Mouse (Mus musculus) mouse trophoblast stem cell (cell line): ENCODE measurements at regions not wholly inside any gene's neighbourhood (a gene's known extent, or its start where the extent isn't known, plus 50 kb on each side); places are given as distances from the start of the nearest gene placed in this dataset.

ENCODE experiments used
- in situ Hi-C, 2 experiments: fragments of 300-500 bp; cut with MseI, MboI; formaldehyde crosslinking; loops; 2 replicates in 1 of 2; 3 replicates in 1 of 2; pipeline ENCODE4 v1.15.1; 2025

DNA sequence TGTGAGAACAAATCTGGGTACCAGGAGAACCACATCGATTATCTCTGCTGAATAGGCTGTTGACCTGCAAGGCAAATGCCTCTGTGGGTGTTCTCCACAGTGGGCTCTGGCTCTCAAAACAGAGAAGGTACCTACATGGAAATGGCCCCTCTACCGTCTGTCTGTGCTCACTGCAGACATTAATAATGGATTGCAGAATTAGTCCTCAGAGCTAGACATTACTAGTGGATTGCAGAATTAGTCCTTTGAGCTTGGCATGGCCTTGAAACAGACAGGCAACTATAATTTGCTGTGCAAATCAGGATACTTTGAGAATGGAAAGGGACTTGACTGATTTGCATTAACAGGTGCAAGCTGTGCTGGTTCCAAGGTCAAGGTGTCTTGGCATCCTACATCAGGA, 77.3 kb upstream of the Gm26897 start:
- in situ Hi-C loops: no loop called here

DNA sequence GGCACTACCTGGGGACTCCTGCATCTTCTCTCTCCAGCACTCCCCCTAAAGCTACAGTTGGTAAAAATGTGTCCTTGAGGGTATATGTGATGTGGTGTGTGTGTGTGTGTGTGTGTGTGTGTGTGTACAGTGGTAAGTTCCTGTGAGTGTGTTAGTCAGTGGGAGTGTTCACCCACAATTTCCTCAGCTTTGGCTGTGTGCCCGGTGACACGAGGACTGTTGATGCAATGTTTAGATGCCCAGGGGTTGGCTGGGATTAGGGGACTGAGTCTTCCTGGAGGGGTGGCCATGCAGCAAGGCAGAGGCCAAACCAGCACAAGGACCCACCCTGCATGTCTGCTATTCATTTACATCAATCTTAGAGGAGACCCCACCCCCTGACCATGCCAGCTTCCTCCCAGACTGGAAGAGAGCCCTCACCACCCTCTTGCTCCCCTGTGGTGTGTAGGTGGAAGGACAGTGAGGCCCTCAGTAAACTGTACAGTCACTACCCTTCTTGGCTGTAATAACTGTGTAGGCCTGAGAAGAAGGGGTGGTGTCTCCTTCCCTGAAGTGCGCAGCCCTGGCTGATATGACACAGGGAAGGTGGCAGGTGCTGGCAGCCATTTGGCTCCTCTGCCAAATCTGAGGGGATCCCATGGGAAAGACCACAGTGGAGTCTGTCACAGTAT, 75.8 kb upstream of the Gm26897 start:
- in situ Hi-C loops: no loop called here

DNA sequence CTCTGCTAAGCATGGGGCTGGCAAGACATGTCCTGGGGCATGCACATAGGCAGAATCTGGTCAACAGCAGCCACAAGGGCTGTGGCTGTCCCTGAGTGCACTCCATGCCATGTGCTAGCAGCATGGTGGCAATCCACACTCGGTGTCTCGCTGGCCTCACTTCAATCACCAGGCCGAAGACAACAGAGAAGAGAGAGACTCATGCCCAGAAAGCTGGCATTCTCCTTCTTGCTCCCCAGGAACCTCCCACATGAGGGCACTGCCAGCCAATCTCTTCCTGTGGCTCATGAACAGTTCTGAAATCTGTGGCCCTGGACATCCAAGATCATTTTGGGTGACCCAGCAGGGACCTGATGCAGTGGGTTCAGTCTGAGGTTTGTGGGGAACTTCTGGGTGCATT, 74.5 kb upstream of the Gm26897 start:
- in situ Hi-C loops: no loop called here

DNA sequence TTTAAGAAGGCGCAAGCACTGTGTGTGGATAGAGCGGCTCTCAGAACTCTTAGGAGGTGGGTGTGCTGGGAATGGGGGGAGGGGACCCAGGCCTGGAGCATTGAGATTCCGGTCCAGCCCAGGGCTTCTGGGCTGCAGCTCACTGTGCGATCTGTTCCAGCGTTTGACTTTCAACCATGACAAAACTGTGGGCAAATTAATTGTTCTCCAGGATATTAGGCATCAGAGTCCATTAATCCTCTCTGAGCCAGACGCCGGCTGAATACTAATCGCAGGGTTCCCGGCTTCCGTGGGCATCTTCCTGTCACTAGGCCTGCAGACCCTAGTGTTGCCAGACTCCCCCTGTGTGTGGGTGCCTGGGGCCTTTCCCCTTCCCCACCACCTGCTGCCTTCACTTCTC, 73.3 kb upstream of the Gm26897 start:
- in situ Hi-C loops: no loop called here

DNA sequence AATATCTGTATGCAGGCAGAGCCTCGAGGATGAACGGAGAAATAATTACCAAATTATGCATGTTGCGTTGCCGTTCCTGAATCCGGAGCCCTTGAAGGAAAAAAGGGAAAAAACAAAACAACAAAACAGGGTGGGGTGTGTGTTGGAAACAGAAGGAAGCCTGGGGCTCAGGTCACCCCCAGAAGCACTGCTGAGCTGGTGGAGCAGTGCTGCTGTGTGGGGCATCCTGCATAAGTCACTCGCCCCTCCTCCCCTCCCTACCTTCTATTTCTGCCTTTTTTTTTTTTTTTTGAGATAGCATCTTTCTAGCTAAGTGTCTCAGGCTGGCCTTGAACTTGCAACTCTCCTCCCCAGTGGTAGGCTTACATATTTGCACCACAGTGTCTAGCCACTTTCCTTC, 72.8 kb upstream of the Gm26897 start:
- in situ Hi-C loops: no loop called here

DNA sequence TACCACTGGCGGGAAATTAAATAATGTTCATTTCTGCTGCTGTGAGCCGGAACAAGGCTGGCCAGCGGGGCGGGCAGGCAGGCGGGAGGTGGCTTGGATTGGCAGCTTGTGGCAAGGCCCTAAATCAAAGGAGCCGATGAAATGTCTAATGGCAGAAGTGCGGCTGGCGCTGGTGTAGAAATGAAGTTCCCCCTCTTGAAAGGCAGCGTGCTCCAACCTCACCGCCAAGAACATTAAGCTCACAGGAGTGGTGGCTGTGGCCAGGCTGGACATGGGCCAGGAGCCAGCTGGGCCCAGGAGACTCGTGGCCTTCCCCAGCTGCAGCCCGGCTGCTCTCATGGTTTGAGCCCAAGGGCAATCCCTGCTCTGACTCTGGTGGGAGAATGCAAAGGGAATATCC, 71.8 kb upstream of the Gm26897 start:
- in situ Hi-C loops: no loop called here

DNA sequence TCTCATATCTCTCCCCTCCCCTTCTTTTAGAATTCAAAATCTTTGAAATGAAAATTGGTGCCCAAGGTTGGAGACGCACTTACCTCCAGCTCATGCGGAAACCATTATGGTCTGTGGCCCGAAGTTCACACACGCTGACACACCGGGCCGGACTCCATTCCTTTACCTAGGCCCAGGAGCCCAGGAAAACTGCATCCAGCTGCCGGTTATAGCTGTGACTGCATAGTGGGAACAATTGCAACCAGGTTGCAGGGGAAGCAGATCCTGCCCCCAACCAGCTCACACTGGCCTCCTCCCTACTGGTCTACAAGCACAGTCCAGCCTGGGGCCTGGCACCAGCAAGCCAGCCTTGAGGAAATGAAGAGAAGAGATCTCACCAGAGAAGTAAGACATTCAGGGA, 69.9 kb upstream of the Gm26897 start:
- in situ Hi-C loops: no loop called here

DNA sequence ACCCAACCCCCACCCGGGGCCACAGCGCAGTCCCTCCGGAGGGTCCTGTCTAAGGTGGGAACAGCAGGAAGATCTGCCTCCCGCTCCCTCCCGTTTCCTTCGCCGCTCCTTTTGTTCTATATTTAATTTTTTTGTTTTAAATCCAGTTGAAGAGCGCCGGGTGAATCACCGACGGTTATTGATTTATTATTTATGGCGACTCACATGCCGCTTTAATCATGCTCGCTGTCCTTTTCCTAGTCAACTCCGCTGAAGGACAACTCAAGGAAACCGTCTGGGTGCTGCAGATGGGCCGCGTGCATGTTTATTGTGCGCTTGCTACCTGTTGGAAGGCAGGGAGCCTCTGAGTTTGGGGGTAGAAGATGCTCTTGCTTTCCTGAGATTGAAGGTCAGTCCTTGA, 68.3 kb upstream of the Gm26897 start:
- in situ Hi-C loops: no loop called here

DNA sequence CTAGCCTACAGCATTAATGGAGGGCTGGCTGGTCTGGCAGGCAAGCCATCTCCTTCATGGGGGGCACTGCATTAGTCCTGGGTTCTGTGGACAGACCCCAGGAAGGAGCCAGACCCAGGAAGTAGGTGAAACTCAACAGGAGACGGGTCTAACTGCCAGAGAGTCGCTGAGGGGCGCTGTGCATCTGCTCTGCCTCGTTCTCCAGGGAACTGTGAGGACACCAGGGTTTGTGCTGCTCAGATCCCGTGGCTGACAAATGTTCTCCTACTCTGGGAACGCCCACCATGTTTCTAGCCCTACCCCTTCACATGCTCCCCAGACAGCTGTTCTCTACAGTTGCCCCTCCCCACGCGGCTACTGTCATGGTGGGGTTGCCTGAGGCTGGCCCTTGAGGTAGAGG, 67.7 kb upstream of the Gm26897 start:
- in situ Hi-C loops: no loop called here

DNA sequence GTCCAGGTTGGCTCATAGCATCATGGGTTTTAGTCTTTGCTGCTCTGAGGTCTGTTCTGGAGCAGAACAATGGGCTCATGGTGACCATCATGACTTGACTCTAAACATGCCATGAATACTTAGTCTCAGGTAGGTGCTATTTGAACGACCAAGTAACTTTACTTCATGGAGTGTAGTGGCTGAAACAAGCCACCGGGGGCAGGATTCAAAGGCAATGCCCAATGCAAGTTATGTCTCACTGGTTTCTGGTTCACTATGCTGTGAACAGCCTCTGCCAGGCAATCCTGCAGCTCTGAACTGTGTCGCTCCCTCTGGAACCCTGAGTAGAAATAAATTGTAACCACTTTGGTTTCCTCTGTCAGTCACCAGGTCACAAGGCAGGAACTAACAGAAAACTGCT, 65.8 kb upstream of the Gm26897 start:
- in situ Hi-C loops: no loop called here

DNA sequence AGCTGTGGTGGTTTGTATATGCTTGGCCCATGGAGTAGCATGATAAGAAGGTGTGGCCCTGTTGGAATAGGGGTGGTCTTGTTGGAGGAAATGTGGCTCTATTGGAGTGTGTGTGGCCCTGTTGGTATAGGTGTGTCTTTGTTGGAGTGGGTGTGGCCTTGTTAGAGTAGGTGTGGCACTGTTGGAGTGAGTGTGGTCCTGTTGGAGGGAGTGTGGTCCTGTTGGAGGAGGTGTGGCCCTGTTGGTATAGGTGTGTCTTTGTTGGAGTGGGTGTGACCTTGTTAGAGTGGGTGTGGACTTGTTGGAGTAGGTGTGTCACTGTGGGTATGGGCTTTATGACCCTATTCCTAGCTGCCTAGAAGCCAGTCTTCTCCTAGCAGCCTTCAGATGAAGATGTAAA, 64.6 kb upstream of the Gm26897 start:
- in situ Hi-C loops: no loop called here

DNA sequence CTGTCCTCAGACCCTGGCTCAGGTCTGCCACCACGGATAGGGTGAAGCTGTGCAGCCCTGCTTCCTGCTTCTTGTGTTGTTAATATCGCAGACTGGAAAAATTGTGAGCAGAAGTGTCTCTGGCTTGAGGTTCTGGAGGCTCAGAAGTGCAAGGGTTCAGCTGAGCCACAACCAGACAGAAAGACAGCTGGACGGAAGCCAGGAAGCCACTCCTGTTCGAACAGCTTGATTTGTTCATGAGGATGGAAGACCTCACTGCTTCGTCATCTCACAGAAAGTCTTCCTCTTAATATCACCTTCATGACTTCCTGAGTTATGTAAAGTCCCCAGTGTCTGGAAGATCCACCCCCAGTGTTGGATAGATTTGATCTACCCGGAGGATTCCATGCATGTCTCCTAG, 62.0 kb upstream of the Gm26897 start:
- in situ Hi-C loops: no loop called here

DNA sequence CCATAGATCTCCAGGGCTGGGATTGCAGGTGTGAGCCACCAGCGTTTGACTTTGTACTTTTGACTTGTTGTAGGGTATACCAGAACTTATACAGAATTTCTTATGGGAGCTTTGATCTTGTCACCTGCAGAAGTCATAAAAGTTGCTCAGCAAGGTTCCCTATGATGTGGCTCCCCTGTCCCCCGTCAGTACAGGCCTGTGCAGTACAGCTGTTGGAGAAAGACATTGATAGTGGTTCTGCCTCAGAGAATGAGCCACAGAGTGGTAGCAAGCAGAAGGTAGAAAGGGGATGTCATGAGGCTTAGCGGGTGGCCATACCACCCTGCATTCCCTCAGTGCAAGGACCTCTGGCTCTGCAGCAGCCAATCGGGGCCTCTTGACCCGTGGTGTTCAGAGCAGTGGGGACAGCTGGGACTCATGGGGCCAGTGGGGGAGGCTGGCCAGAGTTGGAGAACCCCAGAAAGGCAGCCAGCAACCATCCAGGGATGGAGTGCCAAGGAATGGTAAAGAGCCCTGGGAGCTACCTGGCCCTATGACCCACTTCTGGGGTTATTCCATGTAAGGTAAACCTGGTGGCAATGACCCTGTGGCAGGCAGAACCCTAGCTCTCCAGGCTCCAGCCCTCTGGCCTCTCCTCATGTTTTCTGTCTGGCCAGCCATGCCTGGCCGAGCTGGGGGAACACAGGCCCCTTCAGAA, 58.6 kb upstream of the Gm26897 start:
- in situ Hi-C loops: no loop called here

DNA sequence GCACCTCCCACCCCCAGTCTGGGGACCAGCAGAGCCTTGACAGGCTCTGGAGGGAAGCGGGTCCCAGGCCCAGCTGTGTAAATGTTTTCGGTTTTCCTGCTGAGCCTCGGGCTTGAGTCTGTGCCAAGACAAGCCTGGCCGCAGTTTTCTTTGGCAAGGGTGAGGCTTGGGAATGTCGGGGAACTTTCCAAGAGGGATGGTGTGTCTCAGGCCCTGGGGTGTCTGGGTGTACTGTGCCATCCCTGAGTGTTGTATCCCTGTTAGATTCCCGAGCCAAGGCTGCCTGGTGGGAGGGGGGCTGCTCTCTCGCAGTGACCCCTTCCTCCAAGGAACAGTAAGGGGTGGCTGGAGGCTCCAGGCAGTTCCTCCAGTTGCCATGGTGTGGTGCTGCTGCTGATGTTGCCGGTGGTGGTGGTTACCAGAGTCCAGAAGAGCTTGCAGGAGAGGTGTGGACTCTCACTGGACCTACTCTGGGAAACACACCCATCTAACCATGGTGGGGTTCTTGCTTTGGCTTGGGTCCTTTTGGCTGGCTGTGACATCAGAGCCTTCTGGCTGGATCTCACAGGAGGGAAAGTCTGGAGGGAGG, 58.0 kb upstream of the Gm26897 start:
- in situ Hi-C loops: no loop called here

DNA sequence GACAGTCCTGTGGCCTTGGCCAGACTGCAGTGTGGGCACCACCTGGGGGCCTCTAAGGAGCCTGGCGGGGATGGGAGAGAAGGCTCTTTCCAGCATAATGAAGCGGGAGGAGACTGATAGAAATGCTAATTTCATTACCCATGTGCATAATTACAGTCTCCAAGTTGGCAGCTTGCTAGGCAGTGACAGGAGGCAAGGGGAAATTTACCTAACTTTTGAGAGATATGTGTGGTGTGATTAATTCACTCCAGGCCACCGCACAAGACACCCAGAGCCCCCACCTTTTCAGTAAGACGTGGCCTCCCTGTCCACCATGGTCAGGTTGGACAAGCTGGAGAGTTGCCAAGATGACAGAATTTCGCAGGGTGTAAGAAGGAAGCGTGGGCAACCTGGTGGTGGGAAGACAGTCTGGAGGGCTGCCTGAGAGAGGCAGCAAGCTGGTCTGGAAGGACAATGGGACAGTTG, 55.8 kb upstream of the Gm26897 start:
- in situ Hi-C loops: no loop called here

DNA sequence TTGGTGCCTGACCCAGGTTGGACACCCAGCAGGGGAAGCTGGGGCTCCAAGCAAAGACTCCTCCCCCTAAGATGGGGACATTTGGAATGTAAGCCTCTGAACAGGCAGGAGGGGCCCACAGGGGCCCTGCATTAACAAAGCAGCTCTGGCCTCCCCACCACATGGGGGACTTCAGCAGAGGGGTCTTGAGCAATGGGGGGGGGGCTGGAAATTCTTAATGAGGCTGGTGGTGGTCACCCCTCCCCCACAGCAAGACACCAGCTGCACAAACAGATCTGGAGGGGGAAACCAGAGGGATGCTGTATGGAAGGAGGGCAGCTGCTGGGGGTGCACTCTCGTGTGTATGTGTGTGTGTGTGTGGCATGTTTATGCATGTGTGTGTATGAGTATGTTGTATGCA, 55.2 kb upstream of the Gm26897 start:
- in situ Hi-C loops: no loop called here

DNA sequence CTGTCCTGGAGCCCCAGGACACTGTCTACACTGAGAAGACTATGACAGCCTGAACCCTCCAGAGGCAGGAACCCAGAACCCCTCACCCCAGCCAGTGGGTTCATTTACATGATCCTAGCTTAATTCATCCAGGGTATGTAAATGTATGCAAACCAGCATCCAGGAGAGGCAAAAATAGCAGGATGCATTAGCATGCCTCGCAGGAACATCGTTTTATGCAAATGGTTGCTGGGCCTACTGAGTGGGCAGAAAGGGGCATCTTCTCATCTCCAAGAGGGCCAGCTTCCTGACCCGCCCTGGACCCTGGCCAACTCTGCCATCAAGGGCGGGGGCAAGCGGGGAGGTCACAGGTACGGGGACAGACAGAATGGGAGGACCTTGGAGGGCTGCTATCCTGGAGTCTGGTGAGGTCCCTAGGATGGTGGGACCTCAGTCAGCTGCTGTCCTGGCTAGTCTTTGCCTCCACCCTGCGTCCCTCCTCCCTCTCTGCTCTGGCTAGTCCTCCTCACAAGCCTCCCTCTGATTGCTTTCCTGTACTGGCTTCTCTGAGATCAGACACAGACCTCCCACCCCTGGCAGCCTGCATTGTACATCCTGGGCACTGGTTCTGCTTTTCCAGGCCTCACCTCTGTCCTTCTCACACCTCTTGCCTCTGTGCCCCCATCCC, 52.2 kb upstream of the Gm26897 start:
- in situ Hi-C loops: loop anchor here (5.0 to 10.0 kb wide), 2 partner anchors 259 to 267 kb away; partner anchors contain the start of gene Mn1 (in 1 of the 2)

DNA sequence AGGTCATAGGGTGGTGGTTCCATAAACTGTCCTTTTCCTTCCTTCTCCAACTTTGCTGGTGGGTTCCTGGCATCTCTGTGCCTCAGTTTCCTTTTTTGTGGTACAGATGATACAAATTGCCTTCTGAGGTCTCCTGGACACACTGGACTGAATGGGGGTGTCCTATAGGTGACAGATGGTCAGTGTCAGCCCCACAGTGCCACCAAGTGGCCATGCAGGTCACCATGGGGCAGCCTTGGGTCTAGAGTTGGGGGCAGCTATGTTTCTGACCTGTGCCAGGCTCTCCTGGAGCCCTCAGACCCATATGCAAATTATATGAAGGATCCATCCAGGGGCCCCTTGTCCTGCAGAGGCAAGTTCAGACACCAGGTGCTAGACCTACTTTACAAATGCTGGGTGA, 50.8 kb upstream of the Gm26897 start:
- in situ Hi-C loops: loop anchor here (5.0 to 10.0 kb wide), 2 partner anchors 261 to 268 kb away; partner anchors contain the start of gene Mn1 (in 1 of the 2)
